11 mouse cellular contexts compared by ENCODE assay signal in genomic region chr11:61220156-61220881, GRCm38 (mm10). TPM values are rescaled to one million over a fixed set of nuclear protein-coding genes. Genes with fewer than 3 reads are reported as not detected.
DNase-seq lines count a peak whose midpoint lies in the region; ATAC-seq and TF ChIP-seq lines count a peak whose summit lies in the region.
"Had no signal": no experiment of that assay in that cellular context is flagged by ENCODE, and none has a peak within 500 bp of the region (broad histone marks: within the 10 kb centered on the region; RNA-seq: fewer than 3 reads in every experiment).

No protein-coding gene starts in this region.

- no peaks in the 10 kb centered on the region for H3K79me2 ChIP-seq in CH12.LX (replicated peaks; ENCODE audit: control insufficient read depth, extremely low read depth, insufficient read depth, poor library complexity, severe bottlenecking)

- ATAC-seq in forebrain, embryonic 16.5 days = peak; percentile 45; the same call in 1 of the 2 replicates
- no peak for ATAC-seq in forebrain, embryonic 12.5 days (ENCODE audit: low FRiP score)
- ATAC-seq in hindbrain, embryonic 14.5 days (ENCODE audit: low FRiP score) = no peak

- no peak for TF ChIP-seq POLR2A in CH12.LX (IDR thresholded peaks at IDR 0.05; ENCODE audit: low read depth, low read length)

- TF ChIP-seq RAD21 in CH12.LX (IDR thresholded peaks at IDR 0.05; ENCODE audit: low read depth, low read length) = peak; percentile 13

- dilution Hi-C loops in CH12.LX (cut with MboI; ENCODE audit: extremely low pct_ligation_motif_present, extremely low pct_unique_long_range_greater_than_20kb, low sequenced_read_pairs) = no loop called here

- H3K9ac ChIP-seq in forebrain, embryonic 16.5 days (replicated peaks; ENCODE audit: low read depth, low read length) = no peak overlapping the region
- no peak overlapping the region for H3K9ac ChIP-seq in forebrain, embryonic 12.5 days
- no peak overlapping the region for H3K9ac ChIP-seq in CH12.LX (ENCODE audit: insufficient read depth, low read depth)
- no peak overlapping the region for H3K9ac ChIP-seq in hindbrain, embryonic 14.5 days
- H3K9ac ChIP-seq: hindbrain, embryonic 12.5 days had no signal

- no peaks in the 10 kb centered on the region for H3K9me3 ChIP-seq in forebrain, embryonic 16.5 days (ENCODE audit: control insufficient read depth, low read length)
- H3K9me3 ChIP-seq in forebrain, embryonic 12.5 days = no peaks in the 10 kb centered on the region
- no peaks in the 10 kb centered on the region for H3K9me3 ChIP-seq in CH12.LX (replicated peaks; ENCODE audit: low read length)
- H3K9me3 ChIP-seq in hindbrain, embryonic 14.5 days (ENCODE audit: control insufficient read depth, low read length) = no peaks in the 10 kb centered on the region
- H3K9me3 ChIP-seq: hindbrain, embryonic 12.5 days; midbrain, embryonic 10.5 days had no signal

- H3K27me3 ChIP-seq in forebrain, embryonic 16.5 days (replicated peaks; ENCODE audit: control insufficient read depth, insufficient read depth, low read length) = no peaks in the 10 kb centered on the region
- no peaks in the 10 kb centered on the region for H3K27me3 ChIP-seq in forebrain, embryonic 12.5 days
- H3K27me3 ChIP-seq in CH12.LX (replicated peaks) = no peaks in the 10 kb centered on the region
- H3K27me3 ChIP-seq in hindbrain, embryonic 14.5 days (ENCODE audit: control insufficient read depth, insufficient read depth, low read length) = no peaks in the 10 kb centered on the region
- H3K27me3 ChIP-seq: hindbrain, embryonic 12.5 days had no signal

- 71% methylated on average over 9 of the region's 9 CpGs for WGBS in forebrain, embryonic 16.5 days
- WGBS in forebrain, embryonic 12.5 days = 74% methylated on average over 9 of the region's 9 CpGs
- WGBS in hindbrain, embryonic 14.5 days = 74% methylated on average over 9 of the region's 9 CpGs

- TF ChIP-seq EP300 in CH12.LX (IDR thresholded peaks at IDR 0.05; ENCODE audit: low read length) = no peak

- H3K4me2 ChIP-seq in forebrain, embryonic 16.5 days (ENCODE audit: low read length) = no peak overlapping the region
- no peak overlapping the region for H3K4me2 ChIP-seq in forebrain, embryonic 12.5 days
- H3K4me2 ChIP-seq in CH12.LX (ENCODE audit: insufficient read depth, low read depth, poor library complexity, severe bottlenecking) = no peak overlapping the region
- H3K4me2 ChIP-seq in hindbrain, embryonic 14.5 days (replicated peaks) = no peak overlapping the region
- H3K4me2 ChIP-seq: hindbrain, embryonic 12.5 days had no signal

- no peaks in the 10 kb centered on the region for H3K36me3 ChIP-seq in forebrain, embryonic 16.5 days (ENCODE audit: control insufficient read depth, insufficient read depth)
- H3K36me3 ChIP-seq in forebrain, embryonic 12.5 days (replicated peaks) = no peaks in the 10 kb centered on the region
- no peaks in the 10 kb centered on the region for H3K36me3 ChIP-seq in CH12.LX (replicated peaks in 1 of 2; ENCODE audit: control insufficient read depth in 1 of 2, insufficient read depth in 1 of 2, low read length in 1 of 2)
- no peaks in the 10 kb centered on the region for H3K36me3 ChIP-seq in hindbrain, embryonic 14.5 days (replicated peaks; ENCODE audit: control insufficient read depth, insufficient read depth)
- H3K36me3 ChIP-seq: hindbrain, embryonic 12.5 days; midbrain, embryonic 10.5 days had no signal

- TF ChIP-seq CTCF in left cerebral cortex, adult 2 months (IDR thresholded peaks at IDR 0.05) = no peak; the same call in 1 of the 2 replicates
- peak in 1 of 2 experiments; percentile 63; a peak in 2 of 4 replicates for TF ChIP-seq CTCF in CH12.LX (conservative IDR thresholded peaks at IDR 0.05 in 1 of 2, IDR thresholded peaks at IDR 0.05 in 1 of 2; ENCODE audit: low read depth in 2 of 2, low read length in 2 of 2)

- no peak overlapping the region for H3K27ac ChIP-seq in forebrain, embryonic 16.5 days (ENCODE audit: low read length)
- no peak overlapping the region for H3K27ac ChIP-seq in forebrain, embryonic 12.5 days
- no peak overlapping the region for H3K27ac ChIP-seq in left cerebral cortex, adult 2 months
- no peak overlapping the region for H3K27ac ChIP-seq in CH12.LX (ENCODE audit: insufficient read depth, low read depth)
- no peak overlapping the region for H3K27ac ChIP-seq in hindbrain, embryonic 14.5 days
- H3K27ac ChIP-seq: hindbrain, embryonic 12.5 days; midbrain, embryonic 10.5 days had no signal

- in situ Hi-C loops in CH12.LX (cut with MboI; ENCODE audit: low pct_ligation_motif_present, low pct_unique_long_range_greater_than_20kb, low sequenced_read_pairs) = no loop called here

- no peaks in the 10 kb centered on the region for H3K4me1 ChIP-seq in forebrain, embryonic 16.5 days (replicated peaks; ENCODE audit: control insufficient read depth, insufficient read depth, low read length)
- H3K4me1 ChIP-seq in forebrain, embryonic 12.5 days = no peaks in the 10 kb centered on the region
- H3K4me1 ChIP-seq in CH12.LX (ENCODE audit: control insufficient read depth in 1 of 2, insufficient read depth in 2 of 2) = peaks cover 0 to 5% of the 10 kb centered on the region in 2 experiments; a peak in 2 of 4 replicates
- H3K4me1 ChIP-seq in hindbrain, embryonic 14.5 days (replicated peaks; ENCODE audit: control insufficient read depth, insufficient read depth, low read length) = no peaks in the 10 kb centered on the region
- H3K4me1 ChIP-seq: hindbrain, embryonic 12.5 days; midbrain, embryonic 10.5 days had no signal

- no peak overlapping the region for H3K4me3 ChIP-seq in forebrain, embryonic 16.5 days (replicated peaks; ENCODE audit: low read length)
- H3K4me3 ChIP-seq in forebrain, embryonic 12.5 days (replicated peaks) = no peak overlapping the region
- H3K4me3 ChIP-seq in left cerebral cortex, adult 2 months = no peak overlapping the region
- no peak overlapping the region for H3K4me3 ChIP-seq in CH12.LX (replicated peaks in 1 of 3; ENCODE audit: low read depth in 2 of 3, low read length in 2 of 3, poor library complexity in 1 of 3)
- H3K4me3 ChIP-seq in hindbrain, embryonic 14.5 days (replicated peaks; ENCODE audit: low read length) = no peak overlapping the region
- H3K4me3 ChIP-seq: hindbrain, embryonic 12.5 days; midbrain, embryonic 10.5 days had no signal

- intact Hi-C loops in left cerebral cortex, adult 2 months (cut with DNase I) = no loop called here

- peak; percentile 20 to 29 for DNase-seq in left cerebral cortex, adult 18-20 months (ENCODE audit: low spot score in 2 of 2)
- no peak for DNase-seq in left cerebral cortex, adult 2 months (ENCODE audit: extremely low spot score in 1 of 2, low spot score in 2 of 2)
- DNase-seq in CH12.LX (ENCODE audit: extremely low read depth) = peak; percentile 12
- peak; percentile 56 to 66 for DNase-seq in cerebellum, postnatal 25 days
- no peak for DNase-seq in ovary, postnatal 36 days (ENCODE audit: low spot score)
- DNase-seq in hindbrain, embryonic 14.5 days (ENCODE audit: low spot score) = no peak

TF ChIP-seq in CH12.LX, 34 proteins besides CTCF, POLR2A, EP300 and RAD21:
- no peak for TF ChIP-seq BHLHE40 (IDR thresholded peaks at IDR 0.05; ENCODE audit: low read depth, low read length)
- peak; percentile 69 for TF ChIP-seq SMC3 (IDR thresholded peaks at IDR 0.05; ENCODE audit: low read depth, low read length)
- TF ChIP-seq UBTF (IDR thresholded peaks at IDR 0.05; ENCODE audit: low read depth, low read length) = no peak
- no peak for TF ChIP-seq ELF1 (IDR thresholded peaks at IDR 0.05; ENCODE audit: low read depth, low read length)
- TF ChIP-seq SIN3A (IDR thresholded peaks at IDR 0.05; ENCODE audit: low read length) = no peak
- TF ChIP-seq TCF12 (IDR thresholded peaks at IDR 0.05; ENCODE audit: low read depth, low read length) = no peak

RNA-seq across cellular contexts. Expression of gene Aldh3a1, which starts 13.0 kb away (rescaled TPM):
- polyA plus RNA-seq in forebrain, embryonic 16.5 days (2015; fragmentation: Nextera tagmentation; extraction: Ambion mirVana) = 0.14 and 0.15 TPM in 2 replicates
- polyA plus RNA-seq in forebrain, embryonic 12.5 days (2016; fragmentation: Nextera tagmentation; extraction: Ambion mirVana) = not detected in 2 replicates
- total RNA-seq in left cerebral cortex, adult 18-20 months (2021) = 1 to 10 TPM; 2.9 to 3.2 TPM
- 1 to 10 TPM; 2.1 to 2.6 TPM for total RNA-seq in left cerebral cortex, adult 2 months (2021)
- total RNA-seq in CH12.LX (2012; rRNA removed) (0.25 and 0.29 TPM in 2 replicates), CH12.LX (2014; rRNA removed) (0.12 TPM in 1 of 2 replicates, not detected in the other)
- 0.13 TPM in 1 of 2 replicates, not detected in the other for polyA plus RNA-seq in CH12.LX (2012; ENCODE audit: insufficient read length, low read depth)
- polyA plus RNA-seq in hindbrain, embryonic 14.5 days (2014; fragmentation: Nextera tagmentation; extraction: Ambion mirVana) = 0.16 TPM in 1 of 2 replicates, not detected in the other
- polyA plus RNA-seq: hindbrain, embryonic 12.5 days; midbrain, embryonic 10.5 days; stomach, embryonic 14.5 days had no signal

RNA-seq across cellular contexts. Expression of gene Usp22, which starts 45.5 kb away (rescaled TPM):
- polyA plus RNA-seq in forebrain, embryonic 16.5 days (2015; fragmentation: Nextera tagmentation; extraction: Ambion mirVana) = 479 and 501 TPM in 2 replicates
- polyA plus RNA-seq in forebrain, embryonic 12.5 days (2016; fragmentation: Nextera tagmentation; extraction: Ambion mirVana) = 305 and 331 TPM in 2 replicates
- 100 to 1,000 TPM; 195 to 215 TPM for total RNA-seq in left cerebral cortex, adult 18-20 months (2021)
- 100 to 1,000 TPM; 194 to 209 TPM for total RNA-seq in left cerebral cortex, adult 2 months (2021)
- 56.7 and 65.3 TPM in 2 replicates for total RNA-seq in CH12.LX (2012; rRNA removed)
- total RNA-seq in CH12.LX (2014; rRNA removed) = 51.9 and 54.7 TPM in 2 replicates
- polyA plus RNA-seq in CH12.LX (2012; ENCODE audit: insufficient read length, low read depth) = 38.9 and 48.1 TPM in 2 replicates
- 473 and 509 TPM in 2 replicates for polyA plus RNA-seq in hindbrain, embryonic 14.5 days (2014; fragmentation: Nextera tagmentation; extraction: Ambion mirVana)

RNA-seq across cellular contexts. Expression of gene Aldh3a2, which starts 46.9 kb away (rescaled TPM):
- 29.5 and 29.8 TPM in 2 replicates for polyA plus RNA-seq in forebrain, embryonic 16.5 days (2015; fragmentation: Nextera tagmentation; extraction: Ambion mirVana)
- 22.0 and 22.9 TPM in 2 replicates for polyA plus RNA-seq in forebrain, embryonic 12.5 days (2016; fragmentation: Nextera tagmentation; extraction: Ambion mirVana)
- 10 to 100 TPM; 50.8 to 54.9 TPM for total RNA-seq in left cerebral cortex, adult 18-20 months (2021)
- total RNA-seq in left cerebral cortex, adult 2 months (2021) = 10 to 100 TPM; 47.1 to 54.1 TPM
- total RNA-seq in CH12.LX (2012; rRNA removed) (25.1 and 26.3 TPM in 2 replicates), CH12.LX (2014; rRNA removed) (18.5 and 19.5 TPM in 2 replicates)
- polyA plus RNA-seq in CH12.LX (2012; ENCODE audit: insufficient read length, low read depth) = 28.4 and 29.8 TPM in 2 replicates
- polyA plus RNA-seq in hindbrain, embryonic 14.5 days (2014; fragmentation: Nextera tagmentation; extraction: Ambion mirVana) = 28.0 and 37.3 TPM in 2 replicates

Comparison
In these comparisons a context has a peak if more than half of its experiments do, and no peak if none do; other contexts are left out.
1. DNase-seq: peak in left cerebral cortex, adult 18-20 months (2 of 2), CH12.LX (single experiment) and cerebellum, postnatal 25 days (2 of 2); none in left cerebral cortex, adult 2 months (0 of 2), ovary, postnatal 36 days (single experiment) and hindbrain, embryonic 14.5 days (single experiment).